ENCODE assay signal across 33 mouse cellular contexts in genomic region chr7:140874224-140874623, GRCm38 (mm10). TPM values are rescaled to one million over a fixed set of nuclear protein-coding genes. Genes with fewer than 3 reads are reported as not detected.
A peak's percentile ranks its signal among the peaks of the same experiment; 100 is the strongest.
DNase-seq lines count a peak whose midpoint lies in the region; ATAC-seq and TF ChIP-seq lines count a peak whose summit lies in the region.
"Had no signal": no experiment of that assay in that cellular context is flagged by ENCODE, and none has a peak within 500 bp of the region (broad histone marks: within the 10 kb centered on the region; RNA-seq: fewer than 3 reads in every experiment).

No protein-coding gene starts in this region.

- H3K9ac ChIP-seq in hindbrain, embryonic 13.5 days = 0 out of 2 replicates have a peak overlapping the region, but pooled peaks have one; percentile 9
- no peak overlapping the region for H3K9ac ChIP-seq in hindbrain, embryonic 16.5 days (ENCODE audit: low read depth, low read length)
- H3K9ac ChIP-seq in intestine, embryonic 16.5 days (ENCODE audit: low read depth, low read length) = no peak overlapping the region
- H3K9ac ChIP-seq: forebrain, embryonic 13.5 days; hindbrain, embryonic 14.5 days; kidney, embryonic 15.5 days; limb, embryonic 15.5 days; stomach, embryonic 15.5 days had no signal

- no peak for TF ChIP-seq CTCF in bone marrow, adult 2 months (IDR thresholded peaks at IDR 0.05; ENCODE audit: control insufficient read depth, insufficient read depth, low read length)

- no peaks in the 10 kb centered on the region for H3K27me3 ChIP-seq in hindbrain, embryonic 13.5 days
- no peaks in the 10 kb centered on the region for H3K27me3 ChIP-seq in hindbrain, embryonic 16.5 days (replicated peaks; ENCODE audit: control insufficient read depth, insufficient read depth, low read length)
- H3K27me3 ChIP-seq in megakaryocyte, embryonic 14.5 days (replicated peaks) = no peaks in the 10 kb centered on the region
- no peaks in the 10 kb centered on the region for H3K27me3 ChIP-seq in intestine, embryonic 16.5 days (replicated peaks; ENCODE audit: control insufficient read depth, insufficient read depth, low read length)
- H3K27me3 ChIP-seq: forebrain, embryonic 13.5 days; kidney, embryonic 15.5 days; limb, embryonic 15.5 days; Patski; stomach, embryonic 15.5 days had no signal

- H3K9me3 ChIP-seq in hindbrain, embryonic 13.5 days = no peaks in the 10 kb centered on the region
- no peaks in the 10 kb centered on the region for H3K9me3 ChIP-seq in hindbrain, embryonic 16.5 days (ENCODE audit: control insufficient read depth, low read length)
- no peaks in the 10 kb centered on the region for H3K9me3 ChIP-seq in megakaryocyte, embryonic 14.5 days
- no peaks in the 10 kb centered on the region for H3K9me3 ChIP-seq in intestine, embryonic 16.5 days (ENCODE audit: control insufficient read depth, low read length)
- H3K9me3 ChIP-seq: forebrain, embryonic 13.5 days; kidney, embryonic 15.5 days; limb, embryonic 10.5 days; limb, embryonic 15.5 days; stomach, embryonic 15.5 days had no signal

- no peak overlapping the region for H3K4me3 ChIP-seq in hindbrain, embryonic 13.5 days
- no peak overlapping the region for H3K4me3 ChIP-seq in hindbrain, embryonic 16.5 days (ENCODE audit: low read length)
- no peak overlapping the region for H3K4me3 ChIP-seq in bone marrow, adult 2 months (replicated peaks; ENCODE audit: control insufficient read depth, low read depth, low read length)
- peak overlapping the region; percentile 83 for H3K4me3 ChIP-seq in megakaryocyte, embryonic 14.5 days (replicated peaks)
- no peak overlapping the region for H3K4me3 ChIP-seq in intestine, embryonic 16.5 days (ENCODE audit: low read length)
- H3K4me3 ChIP-seq: forebrain, embryonic 13.5 days; kidney, embryonic 15.5 days; layer of hippocampus, adult 2 months; limb, embryonic 10.5 days; limb, embryonic 15.5 days; stomach, embryonic 15.5 days had no signal

- no peak for DNase-seq in left cerebral cortex, postnatal 36 days (ENCODE audit: low spot score in 2 of 2)
- no peak for DNase-seq in adrenal gland, postnatal 10 days
- DNase-seq: adrenal gland, postnatal 36 days; cerebellum, adult 18-20 months; cerebellum, postnatal 10 days; gastrocnemius, postnatal 10 days; heart, postnatal 36 days; kidney, adult 18-20 months; midbrain, embryonic 14.5 days; thymus, postnatal 14 days had no signal

- peaks cover 50% of the 10 kb centered on the region for H3K36me3 ChIP-seq in hindbrain, embryonic 13.5 days
- H3K36me3 ChIP-seq in hindbrain, embryonic 16.5 days (ENCODE audit: control insufficient read depth, insufficient read depth, low read length) = peaks cover 13% of the 10 kb centered on the region
- H3K36me3 ChIP-seq in megakaryocyte, embryonic 14.5 days (replicated peaks; ENCODE audit: low read length) = peaks cover 94% of the 10 kb centered on the region
- peaks cover 5% of the 10 kb centered on the region; the same call in 1 of the 2 replicates for H3K36me3 ChIP-seq in intestine, embryonic 16.5 days (ENCODE audit: control insufficient read depth, insufficient read depth, low read length)

- intact Hi-C loops in left cerebral cortex, postnatal 36 days (cut with DNase I) = no loop called here

- no peak for TF ChIP-seq POLR2A in bone marrow, adult 2 months (IDR thresholded peaks at IDR 0.05; ENCODE audit: borderline replicate concordance, control insufficient read depth, low read depth, low read length)

- H3K4me1 ChIP-seq in hindbrain, embryonic 13.5 days (replicated peaks) = no peaks in the 10 kb centered on the region
- H3K4me1 ChIP-seq in hindbrain, embryonic 16.5 days (ENCODE audit: control insufficient read depth, insufficient read depth, low read depth, low read length) = no peaks in the 10 kb centered on the region
- H3K4me1 ChIP-seq in bone marrow, adult 2 months (ENCODE audit: control insufficient read depth, insufficient read depth, low read length) = peaks cover 11% of the 10 kb centered on the region; the same call in 1 of the 2 replicates
- peaks cover 96% of the 10 kb centered on the region for H3K4me1 ChIP-seq in megakaryocyte, embryonic 14.5 days
- H3K4me1 ChIP-seq in intestine, embryonic 16.5 days (ENCODE audit: control insufficient read depth, insufficient read depth, low read length) = peaks cover 2% of the 10 kb centered on the region; the same call in 1 of the 2 replicates
- H3K4me1 ChIP-seq: forebrain, embryonic 13.5 days; kidney, embryonic 15.5 days; limb, embryonic 10.5 days; limb, embryonic 15.5 days; stomach, embryonic 15.5 days had no signal

- H3K4me2 ChIP-seq in hindbrain, embryonic 13.5 days = no peak overlapping the region
- no peak overlapping the region for H3K4me2 ChIP-seq in hindbrain, embryonic 16.5 days (ENCODE audit: low read length)
- no peak overlapping the region for H3K4me2 ChIP-seq in intestine, embryonic 16.5 days (ENCODE audit: low read depth, low read length)
- H3K4me2 ChIP-seq: forebrain, embryonic 13.5 days; heart, embryonic 11.5 days; hindbrain, embryonic 14.5 days; kidney, embryonic 15.5 days; limb, embryonic 15.5 days; stomach, embryonic 15.5 days had no signal

- no peak for ATAC-seq in hindbrain, embryonic 13.5 days (ENCODE audit: low FRiP score)
- ATAC-seq in hindbrain, embryonic 16.5 days = no peak
- ATAC-seq in hematopoietic stem cell, adult 5-6 weeks (replicated peaks in 1 of 2; ENCODE audit: insufficient read depth in 1 of 2, low FRiP score in 2 of 2, low TSS enrichment in 1 of 2, low read depth in 1 of 2, poor library complexity in 2 of 2, severe bottlenecking in 2 of 2) = peak; percentile 82 to 85
- ATAC-seq in intestine, embryonic 16.5 days = no peak
- ATAC-seq: forebrain, embryonic 13.5 days; inflammation-experienced regulatory T-cells, adult 6 months; lung, postnatal 0 days; Patski had no signal

- H3K27ac ChIP-seq in hindbrain, embryonic 13.5 days = no peak overlapping the region
- no peak overlapping the region for H3K27ac ChIP-seq in hindbrain, embryonic 16.5 days (ENCODE audit: low read depth, low read length)
- H3K27ac ChIP-seq in bone marrow, adult 2 months (ENCODE audit: control insufficient read depth, insufficient read depth, low read depth, low read length, poor library complexity) = peak overlapping the region; percentile 26; the same call in 1 of the 2 replicates
- no peak overlapping the region for H3K27ac ChIP-seq in intestine, embryonic 16.5 days (ENCODE audit: low read length)
- H3K27ac ChIP-seq: forebrain, embryonic 13.5 days; hindbrain, embryonic 14.5 days; kidney, embryonic 15.5 days; layer of hippocampus, adult 2 months; limb, embryonic 10.5 days; limb, embryonic 15.5 days; stomach, embryonic 15.5 days had no signal

- 91% methylated on average over 4 of the region's 4 CpGs for WGBS in hindbrain, embryonic 13.5 days
- 92% methylated on average over 4 of the region's 4 CpGs for WGBS in hindbrain, embryonic 16.5 days
- 6% methylated on average over 4 of the region's 4 CpGs for WGBS in bone marrow, adult 2 months
- 81% methylated on average over 4 of the region's 4 CpGs for WGBS in intestine, embryonic 16.5 days

RNA-seq across cellular contexts. Expression of gene Psmd13, which starts 7.5 kb away (rescaled TPM):
- polyA plus RNA-seq in hindbrain, embryonic 13.5 days (2015; fragmentation: Nextera tagmentation; extraction: Ambion mirVana) = 278 and 284 TPM in 2 replicates
- polyA plus RNA-seq in hindbrain, embryonic 16.5 days (2015; fragmentation: Nextera tagmentation; extraction: Ambion mirVana) = 259 and 260 TPM in 2 replicates
- 239 and 252 TPM in 2 replicates for polyA plus RNA-seq in bone marrow, adult 2 months (2011; ENCODE audit: insufficient read depth, insufficient read length, low replicate concordance, missing spikeins)
- total RNA-seq in hematopoietic stem cell, adult 5-6 weeks (2017) = 131 and 147 TPM in 2 replicates
- polyA plus RNA-seq in megakaryocyte, embryonic 14.5 days (2012; ENCODE audit: insufficient read depth, low replicate concordance) = 16.6 and 130 TPM in 2 replicates
- total RNA-seq in left cerebral cortex, postnatal 36 days (2021) = 100 to 1,000 TPM; 106 to 113 TPM
- total RNA-seq in adrenal gland, postnatal 10 days (2021) = 100 to 1,000 TPM; 106 to 112 TPM
- polyA plus RNA-seq in intestine, embryonic 16.5 days (2015; fragmentation: Nextera tagmentation; extraction: Ambion mirVana) = 182 and 197 TPM in 2 replicates

RNA-seq across cellular contexts. Expression of gene Sirt3, which starts 7.9 kb away (rescaled TPM):
- polyA plus RNA-seq in hindbrain, embryonic 13.5 days (2015; fragmentation: Nextera tagmentation; extraction: Ambion mirVana) = 41.6 and 45.3 TPM in 2 replicates
- polyA plus RNA-seq in hindbrain, embryonic 16.5 days (2015; fragmentation: Nextera tagmentation; extraction: Ambion mirVana) = 60.8 and 70.6 TPM in 2 replicates
- 13.1 and 27.0 TPM in 2 replicates for polyA plus RNA-seq in bone marrow, adult 2 months (2011; ENCODE audit: insufficient read depth, insufficient read length, low replicate concordance, missing spikeins)
- 50.7 and 71.5 TPM in 2 replicates for total RNA-seq in hematopoietic stem cell, adult 5-6 weeks (2017)
- 25.1 and 60.6 TPM in 2 replicates for polyA plus RNA-seq in megakaryocyte, embryonic 14.5 days (2012; ENCODE audit: insufficient read depth, low replicate concordance)
- 10 to 100 TPM; 73.1 to 78.5 TPM for total RNA-seq in left cerebral cortex, postnatal 36 days (2021)
- total RNA-seq in adrenal gland, postnatal 10 days (2021) = 10 to 100 TPM; 67.6 to 70.9 TPM
- 38.6 and 39.2 TPM in 2 replicates for polyA plus RNA-seq in intestine, embryonic 16.5 days (2015; fragmentation: Nextera tagmentation; extraction: Ambion mirVana)

RNA-seq across cellular contexts. Expression of gene Bet1l, which starts 16.8 kb away (rescaled TPM):
- 43.3 and 44.0 TPM in 2 replicates for polyA plus RNA-seq in hindbrain, embryonic 13.5 days (2015; fragmentation: Nextera tagmentation; extraction: Ambion mirVana)
- polyA plus RNA-seq in hindbrain, embryonic 16.5 days (2015; fragmentation: Nextera tagmentation; extraction: Ambion mirVana) = 37.5 and 47.5 TPM in 2 replicates
- 11.7 and 18.1 TPM in 2 replicates for polyA plus RNA-seq in bone marrow, adult 2 months (2011; ENCODE audit: insufficient read depth, insufficient read length, low replicate concordance, missing spikeins)
- 28.2 and 36.1 TPM in 2 replicates for total RNA-seq in hematopoietic stem cell, adult 5-6 weeks (2017)
- 4.0 and 23.4 TPM in 2 replicates for polyA plus RNA-seq in megakaryocyte, embryonic 14.5 days (2012; ENCODE audit: insufficient read depth, low replicate concordance)
- 10 to 100 TPM; 22.5 to 27.3 TPM for total RNA-seq in left cerebral cortex, postnatal 36 days (2021)
- total RNA-seq in adrenal gland, postnatal 10 days (2021) = 10 to 100 TPM; 29.1 to 33.5 TPM
- polyA plus RNA-seq in intestine, embryonic 16.5 days (2015; fragmentation: Nextera tagmentation; extraction: Ambion mirVana) = 33.1 and 35.1 TPM in 2 replicates

RNA-seq across cellular contexts. Expression of gene Ric8a, which starts 17.5 kb away (rescaled TPM):
- 96.7 and 98.5 TPM in 2 replicates for polyA plus RNA-seq in hindbrain, embryonic 13.5 days (2015; fragmentation: Nextera tagmentation; extraction: Ambion mirVana)
- polyA plus RNA-seq in hindbrain, embryonic 16.5 days (2015; fragmentation: Nextera tagmentation; extraction: Ambion mirVana) = 110 and 112 TPM in 2 replicates
- polyA plus RNA-seq in bone marrow, adult 2 months (2011; ENCODE audit: insufficient read depth, insufficient read length, low replicate concordance, missing spikeins) = 26.4 and 53.0 TPM in 2 replicates
- total RNA-seq in hematopoietic stem cell, adult 5-6 weeks (2017) = 49.0 and 66.3 TPM in 2 replicates
- 57.2 and 112 TPM in 2 replicates for polyA plus RNA-seq in megakaryocyte, embryonic 14.5 days (2012; ENCODE audit: insufficient read depth, low replicate concordance)
- total RNA-seq in left cerebral cortex, postnatal 36 days (2021) = 10 to 100 TPM; 68.2 to 68.7 TPM
- total RNA-seq in adrenal gland, postnatal 10 days (2021) = 10 to 100 TPM; 43.5 to 58.0 TPM
- polyA plus RNA-seq in intestine, embryonic 16.5 days (2015; fragmentation: Nextera tagmentation; extraction: Ambion mirVana) = 68.3 and 70.1 TPM in 2 replicates

RNA-seq across cellular contexts. Expression of gene Gm45785, which starts 18.1 kb away (rescaled TPM):
- 0.84 TPM in 1 of 2 replicates, not detected in the other for polyA plus RNA-seq in hindbrain, embryonic 13.5 days (2015; fragmentation: Nextera tagmentation; extraction: Ambion mirVana)
- polyA plus RNA-seq in hindbrain, embryonic 16.5 days (2015; fragmentation: Nextera tagmentation; extraction: Ambion mirVana) = 0.19 TPM in 1 of 2 replicates, not detected in the other
- polyA plus RNA-seq in bone marrow, adult 2 months (2011; ENCODE audit: insufficient read depth, insufficient read length, low replicate concordance, missing spikeins) = not detected in 2 replicates
- 1.8 and 4.6 TPM in 2 replicates for total RNA-seq in hematopoietic stem cell, adult 5-6 weeks (2017)
- polyA plus RNA-seq in megakaryocyte, embryonic 14.5 days (2012; ENCODE audit: insufficient read depth, low replicate concordance) = not detected in 2 replicates
- total RNA-seq in left cerebral cortex, postnatal 36 days (2021) = 1 to 10 TPM in 1 of 2 experiments, not detected in 1; 2.3 TPM
- under 1 TPM in 1 of 2 experiments, not detected in 1; 0.39 TPM for total RNA-seq in adrenal gland, postnatal 10 days (2021)
- not detected in 2 replicates for polyA plus RNA-seq in intestine, embryonic 16.5 days (2015; fragmentation: Nextera tagmentation; extraction: Ambion mirVana)
- total RNA-seq: gastrocnemius, postnatal 10 days; heart, postnatal 36 days; MEL had no signal
- polyA plus RNA-seq: embryonic facial prominence, embryonic 14.5 days; forebrain, embryonic 13.5 days; gonadal fat pad, adult 2 months; heart, embryonic 11.5 days; heart, embryonic 16.5 days; hindbrain, embryonic 14.5 days; inflammation-experienced regulatory T-cells, adult 6 months; kidney, embryonic 15.5 days; limb, embryonic 10.5 days; limb, embryonic 15.5 days; liver, embryonic 16.5 days; lung, postnatal 0 days; midbrain, embryonic 14.5 days; Patski; stomach, embryonic 15.5 days; urinary bladder, adult 2 months had no signal

Comparison
In these comparisons a context has a peak if more than half of its experiments do, and no peak if none do; other contexts are left out.
1. ATAC-seq: peak in hematopoietic stem cell, adult 5-6 weeks (2 of 2); none in hindbrain, embryonic 13.5 days (single experiment), hindbrain, embryonic 16.5 days (single experiment) and intestine, embryonic 16.5 days (single experiment).